Mouse (Mus musculus) forebrain, postnatal 0 days (tissue): Measurements from ENCODE around the gene Mmrn2. TPM values are rescaled to one million over a fixed set of nuclear protein-coding genes. Genes with fewer than 3 reads are reported as not detected.
"Not testable (repeated sequence)": the region's sequence is repeated elsewhere in the genome, so short reads cannot be mapped to it uniquely, and the experiment has no call there.

ENCODE experiments used
- ATAC-seq: fragments of 200-750 bp; cut with Nextera tagmentation; 2 replicates; pipeline ENCODE4 v1.8.0; 2017; ENCODE audit warnings: mild to moderate bottlenecking, moderate library complexity
- DNase-seq: peaks from one replicate; pipeline ENCODE4 v3.0.0-alpha.2; 2015
- H3K27ac ChIP-seq: fragments of 300-500 bp; sonication (generic); 2 replicates; pipeline ENCODE4 v1.5.1; 2014; ENCODE audit warnings: low read depth, mild to moderate bottlenecking, antibody characterized with exemption, low read length, moderate library complexity, mixed read lengths
- H3K27me3 ChIP-seq: fragments of 300-500 bp; sonication (generic); 2 replicates; pipeline ENCODE4 v1.6.1; 2014; ENCODE audit warnings: mild to moderate bottlenecking, low read length, mixed read lengths; ENCODE audit not compliant: insufficient read depth
- H3K36me3 ChIP-seq: fragments of 300-500 bp; sonication (generic); 2 replicates; pipeline ENCODE4 v1.6.1; 2014; ENCODE audit warnings: mild to moderate bottlenecking, moderate library complexity; ENCODE audit not compliant: insufficient read depth
- H3K4me1 ChIP-seq: fragments of 300-500 bp; sonication (generic); 2 replicates; pipeline ENCODE4 v1.6.1; 2014; ENCODE audit warnings: antibody characterized with exemption; ENCODE audit not compliant: insufficient read depth
- H3K4me2 ChIP-seq: fragments of 300-500 bp; sonication (generic); 2 replicates; pipeline ENCODE4 v1.6.1; 2014; ENCODE audit warnings: low read depth, mild to moderate bottlenecking, moderate library complexity
- H3K4me3 ChIP-seq: fragments of 300-500 bp; sonication (generic); 2 replicates; pipeline ENCODE4 v1.5.1; 2014; ENCODE audit warnings: low read depth, low read length, mixed read lengths
- H3K9ac ChIP-seq: fragments of 300-500 bp; sonication (generic); 2 replicates; pipeline ENCODE4 v1.6.1; 2014; ENCODE audit warnings: mild to moderate bottlenecking
- H3K9me3 ChIP-seq: fragments of 300-500 bp; sonication (generic); 2 replicates; pipeline ENCODE4 v1.6.1; 2016; ENCODE audit warnings: low read length
- CTCF ChIP-seq: sonication (generic); IDR thresholded peaks from 2 replicates; pipeline ENCODE4 v1.5.1; 2016; ENCODE audit warnings: antibody characterized with exemption, control low read depth, low read depth
- WGBS: fragments of 180-500 bp; shearing (Covaris S2); extraction: QIAGEN DNeasy Blood & Tissue Kit; methylation state at CpG from one replicate; pipeline ENCODE4 v1.1.7; 2014; 5-methylcytosine and 5-hydroxymethylcytosine counted together
- polyA plus RNA-seq: library from polyadenylated mRNA; unstranded; fragments of >200 nt; fragmentation: Nextera tagmentation; extraction: Ambion mirVana; gene quantifications from 2 replicates; pipeline ENCODE4 v1.2.1, GENCODE M21; 2015
- total RNA-seq: library from RNA; depleted of rRNA; stranded (reverse); fragments of >200 nt; gene quantifications from 2 replicates; pipeline ENCODE4 v1.2.3, GENCODE M21; 2014

Mmrn2 gene
- total and polyA plus RNA-seq, 2 experiments from 2014 or later, result 2.7 to 4.7 TPM

GRCm38 (mm10) chr14:34401135-34401534 lies 25.9 kb downstream of the Mmrn2 start:
- H3K36me3 ChIP-seq, result peaks cover 10% of the 10 kb centered on the region; the same call in 1 of the 2 replicates
- DNase-seq (peak; percentile 69), ATAC-seq (no peak)
- no peak overlapping the region for H3K9ac ChIP-seq
- peak; percentile 87 for TF ChIP-seq CTCF
- 54% methylated on average over 6 of the region's 6 CpGs for WGBS
- H3K27me3 ChIP-seq, result no peaks in the 10 kb centered on the region
- no peak overlapping the region for H3K4me2 ChIP-seq
- H3K27ac ChIP-seq, result no peak overlapping the region
- no peaks in the 10 kb centered on the region for H3K4me1 ChIP-seq
- no peak overlapping the region for H3K4me3 ChIP-seq
- no peaks in the 10 kb centered on the region for H3K9me3 ChIP-seq

- no peak overlapping the region for H3K4me2 ChIP-seq
- H3K9ac ChIP-seq, result no peak overlapping the region
- H3K4me1 ChIP-seq, result no peaks in the 10 kb centered on the region
- peaks cover 15% of the 10 kb centered on the region; the same call in 1 of the 2 replicates for H3K36me3 ChIP-seq
- no peak overlapping the region for H3K27ac ChIP-seq
- WGBS, result 85% methylated on average over 8 of the region's 8 CpGs
- no peaks in the 10 kb centered on the region for H3K27me3 ChIP-seq
- DNase-seq (no peak), ATAC-seq (no peak)
- H3K9me3 ChIP-seq, result no peaks in the 10 kb centered on the region
- TF ChIP-seq CTCF, result no peak
- no peak overlapping the region for H3K4me3 ChIP-seq
Observed at GRCm38 (mm10) chr14:34402871-34403270, 27.6 kb downstream of the Mmrn2 start.

GRCm38 (mm10) chr14:34403424-34403823 lies 28.2 kb downstream of the Mmrn2 start:
- WGBS, result 96% methylated on average over 7 of the region's 7 CpGs
- Histone ChIP-seq H3K9ac (no peak overlapping the region), H3K4me1 (no peaks in the 10 kb centered on the region), H3K27ac (no peak overlapping the region), H3K36me3 (peaks cover 19% of the 10 kb centered on the region; the same call in 1 of the 2 replicates), H3K9me3 (no peaks in the 10 kb centered on the region), H3K4me3 (no peak overlapping the region), H3K4me2 (no peak overlapping the region), H3K27me3 (no peaks in the 10 kb centered on the region)
- DNase-seq (no peak), ATAC-seq (no peak)
- TF ChIP-seq CTCF, result no peak

GRCm38 (mm10) chr14:34410716-34411115 lies 35.5 kb downstream of the Mmrn2 start:
- Histone ChIP-seq H3K27ac (no peak overlapping the region), H3K27me3 (no peaks in the 10 kb centered on the region), H3K9me3 (no peaks in the 10 kb centered on the region), H3K36me3 (peaks cover 26% of the 10 kb centered on the region), H3K4me2 (no peak overlapping the region), H3K4me3 (no peak overlapping the region), H3K4me1 (no peaks in the 10 kb centered on the region), H3K9ac (no peak overlapping the region)
- ATAC-seq (no peak), DNase-seq (no peak)
- WGBS, result 80% methylated on average over 6 of the region's 6 CpGs
- no peak for TF ChIP-seq CTCF

GRCm38 (mm10) chr14:34412164-34412896 lies 37.1 kb downstream of the Mmrn2 start:
- Histone ChIP-seq H3K27me3 (no peaks in the 10 kb centered on the region), H3K4me3 (no peak overlapping the region), H3K4me2 (no peak overlapping the region), H3K27ac (no peak overlapping the region), H3K36me3 (peaks cover 24% of the 10 kb centered on the region), H3K9me3 (no peaks in the 10 kb centered on the region), H3K4me1 (no peaks in the 10 kb centered on the region), H3K9ac (no peak overlapping the region)
- WGBS, result 63% methylated on average over 7 of the region's 7 CpGs
- DNase-seq (peak; percentile 30), ATAC-seq (peak; percentile 93)
- no peak for TF ChIP-seq CTCF

GRCm38 (mm10) chr14:34416946-34417345 lies 41.7 kb downstream of the Mmrn2 start:
- H3K27me3 ChIP-seq, ATAC-seq, H3K4me2 ChIP-seq, H3K4me3 ChIP-seq, H3K27ac ChIP-seq, H3K9me3 ChIP-seq, H3K4me1 ChIP-seq, DNase-seq, H3K9ac ChIP-seq: not testable (repeated sequence)
- WGBS, result 98% methylated on average over 4 of the region's 4 CpGs
- H3K36me3 ChIP-seq, result peaks cover 33% of the 10 kb centered on the region

GRCm38 (mm10) chr14:34417501-34417900 lies 42.2 kb downstream of the Mmrn2 start:
- no peaks in the 10 kb centered on the region for H3K27me3 ChIP-seq
- ATAC-seq (no peak), DNase-seq (no peak)
- H3K9ac ChIP-seq, result no peak overlapping the region
- no peaks in the 10 kb centered on the region for H3K9me3 ChIP-seq
- H3K27ac ChIP-seq, result no peak overlapping the region
- WGBS, result 81% methylated on average over 5 of the region's 5 CpGs
- no peak for TF ChIP-seq CTCF
- peaks cover 34% of the 10 kb centered on the region for H3K36me3 ChIP-seq
- no peak overlapping the region for H3K4me3 ChIP-seq
- H3K4me2 ChIP-seq, result no peak overlapping the region
- H3K4me1 ChIP-seq, result no peaks in the 10 kb centered on the region
